ENCODE assay signal across 9 mouse cellular contexts in the genomic region with DNA sequence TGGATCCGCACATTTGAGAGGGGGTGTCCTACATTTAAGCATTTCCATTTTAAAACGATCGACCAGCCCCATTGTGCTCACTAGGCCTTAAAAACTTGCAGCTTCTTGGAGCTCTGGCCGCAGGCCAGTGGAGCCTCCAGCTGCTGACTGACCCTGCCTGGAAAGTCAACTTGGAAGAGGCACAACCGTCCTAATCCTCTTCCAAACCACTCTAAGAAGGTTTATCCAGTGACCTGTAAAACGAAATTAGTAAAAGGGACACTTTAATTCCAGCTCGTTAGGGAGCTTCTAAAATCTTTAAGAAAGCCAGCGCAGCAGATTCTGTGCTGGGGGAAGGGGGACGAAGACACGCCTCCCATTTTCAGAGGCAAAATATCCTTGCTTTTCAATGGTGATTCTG.
DNase-seq lines count a peak whose midpoint lies in the region; ATAC-seq lines count a peak whose summit lies in the region.
"Had no signal": no experiment of that assay in that cellular context is flagged by ENCODE, and none has a peak within 500 bp of the region (broad histone marks: within the 10 kb centered on the region; RNA-seq: fewer than 3 reads in every experiment).

No protein-coding gene starts in this region.

- DNase-seq in lung, postnatal 25 days (ENCODE audit: low spot score) = no peak
- peak; percentile 59 to 71 for DNase-seq in gastrocnemius, postnatal 36 days
- no peak for DNase-seq in limb, embryonic 10.5 days (ENCODE audit: low spot score)
- DNase-seq in frontal cortex, postnatal 36 days (ENCODE audit: low spot score in 2 of 2) = no peak
- DNase-seq in frontal cortex, postnatal 14 days (ENCODE audit: low spot score in 2 of 2) = no peak

- H3K4me1 ChIP-seq in lung, embryonic 15.5 days = peaks cover 30% of the 10 kb centered on the region
- H3K4me1 ChIP-seq in limb, embryonic 10.5 days = peaks cover 25% of the 10 kb centered on the region
- H3K4me1 ChIP-seq in stomach, embryonic 15.5 days = peaks cover 5% of the 10 kb centered on the region; the same call in 1 of the 2 replicates
- H3K4me1 ChIP-seq in forebrain, embryonic 15.5 days = peaks cover 6% of the 10 kb centered on the region; the same call in 1 of the 2 replicates

- peak; percentile 40; the same call in 1 of the 2 replicates for ATAC-seq in lung, embryonic 15.5 days (ENCODE audit: borderline replicate concordance, extremely low read depth, low FRiP score, low TSS enrichment)
- ATAC-seq in stomach, embryonic 15.5 days (ENCODE audit: insufficient read depth, low FRiP score, low read depth) = peak; percentile 44; the same call in 1 of the 2 replicates
- no peak for ATAC-seq in forebrain, embryonic 15.5 days (replicated peaks)

- H3K9me3 ChIP-seq in lung, embryonic 15.5 days = no peaks in the 10 kb centered on the region
- H3K9me3 ChIP-seq in limb, embryonic 10.5 days (replicated peaks) = no peaks in the 10 kb centered on the region
- H3K9me3 ChIP-seq in stomach, embryonic 15.5 days = no peaks in the 10 kb centered on the region
- H3K9me3 ChIP-seq in forebrain, embryonic 15.5 days = no peaks in the 10 kb centered on the region
- H3K9me3 ChIP-seq: liver, embryonic 15.5 days had no signal

- WGBS in lung, embryonic 15.5 days = 51% methylated on average over 10 of the region's 10 CpGs
- 74% methylated on average over 10 of the region's 10 CpGs for WGBS in limb, embryonic 10.5 days
- 46% methylated on average over 10 of the region's 10 CpGs for WGBS in stomach, embryonic 15.5 days
- 23% methylated on average over 10 of the region's 10 CpGs for WGBS in forebrain, embryonic 15.5 days

- no peak overlapping the region for H3K4me3 ChIP-seq in lung, embryonic 15.5 days
- no peak overlapping the region for H3K4me3 ChIP-seq in limb, embryonic 10.5 days
- H3K4me3 ChIP-seq in stomach, embryonic 15.5 days (replicated peaks) = no peak overlapping the region
- H3K4me3 ChIP-seq in forebrain, embryonic 15.5 days = no peak overlapping the region
- H3K4me3 ChIP-seq: liver, embryonic 15.5 days had no signal

- no peaks in the 10 kb centered on the region for H3K36me3 ChIP-seq in lung, embryonic 15.5 days
- H3K36me3 ChIP-seq in limb, embryonic 10.5 days = no peaks in the 10 kb centered on the region
- no peaks in the 10 kb centered on the region for H3K36me3 ChIP-seq in stomach, embryonic 15.5 days
- no peaks in the 10 kb centered on the region for H3K36me3 ChIP-seq in forebrain, embryonic 15.5 days
- H3K36me3 ChIP-seq: liver, embryonic 15.5 days had no signal

- H3K27me3 ChIP-seq in lung, embryonic 15.5 days = no peaks in the 10 kb centered on the region
- no peaks in the 10 kb centered on the region for H3K27me3 ChIP-seq in limb, embryonic 10.5 days (ENCODE audit: low read depth, poor library complexity, severe bottlenecking)
- H3K27me3 ChIP-seq in stomach, embryonic 15.5 days (replicated peaks) = no peaks in the 10 kb centered on the region
- H3K27me3 ChIP-seq in forebrain, embryonic 15.5 days = no peaks in the 10 kb centered on the region

- peak overlapping the region; percentile 90 for H3K27ac ChIP-seq in lung, embryonic 15.5 days
- H3K27ac ChIP-seq in limb, embryonic 10.5 days = peak overlapping the region; percentile 81
- H3K27ac ChIP-seq in stomach, embryonic 15.5 days = peak overlapping the region; percentile 84
- no peak overlapping the region for H3K27ac ChIP-seq in forebrain, embryonic 15.5 days (replicated peaks)

- intact Hi-C loops in gastrocnemius, postnatal 36 days (cut with DNase I) = loop anchor here (5.0 kb wide), 1 partner anchor 64 kb away; the partner anchor contains the start of gene Sp3

- peak overlapping the region; percentile 34 for H3K4me2 ChIP-seq in lung, embryonic 15.5 days
- H3K4me2 ChIP-seq in stomach, embryonic 15.5 days = peak overlapping the region; percentile 29; the same call in 1 of the 2 replicates
- H3K4me2 ChIP-seq in forebrain, embryonic 15.5 days (replicated peaks) = no peak overlapping the region
- H3K4me2 ChIP-seq: liver, embryonic 15.5 days had no signal

- H3K9ac ChIP-seq in lung, embryonic 15.5 days = no peak overlapping the region
- no peak overlapping the region for H3K9ac ChIP-seq in stomach, embryonic 15.5 days
- no peak overlapping the region for H3K9ac ChIP-seq in forebrain, embryonic 15.5 days (replicated peaks)
- H3K9ac ChIP-seq: liver, embryonic 15.5 days had no signal

Comparison
In these comparisons a context has a peak if more than half of its experiments do, and no peak if none do; other contexts are left out.
1. DNase-seq: peak in gastrocnemius, postnatal 36 days (2 of 2); none in lung, postnatal 25 days (single experiment), limb, embryonic 10.5 days (single experiment), frontal cortex, postnatal 36 days (0 of 2) and frontal cortex, postnatal 14 days (0 of 2).